Mouse (Mus musculus) left cerebral cortex, adult 18-20 months (tissue): ENCODE measurements around the gene Vnn3. TPM values are rescaled to one million over a fixed set of nuclear protein-coding genes. Genes with fewer than 3 reads are reported as not detected.
A peak's percentile ranks its signal among the peaks of the same experiment; 100 is the strongest.

ENCODE experiments used
- DNase-seq, 2 experiments: peaks; one replicate each; pipeline ENCODE4 v3.0.0; 2021 to 2022; ENCODE audit warnings: low spot score in 2 of 2, mixed read lengths in 1 of 2
- long read RNA-seq, 2 experiments: library from polyadenylated mRNA; stranded (forward); transcript quantifications; one replicate each; pipeline ENCODE4 v2.0.0; 2021
- total RNA-seq, 2 experiments: library from RNA; stranded (reverse); gene quantifications; 2 replicates each; pipeline ENCODE4 v1.2.3; 2021

The Vnn3 gene
- total RNA-seq = not detected
- long read RNA-seq, experiment 1 = 0 reads
- long read RNA-seq, experiment 2 = 0 reads

DNA sequence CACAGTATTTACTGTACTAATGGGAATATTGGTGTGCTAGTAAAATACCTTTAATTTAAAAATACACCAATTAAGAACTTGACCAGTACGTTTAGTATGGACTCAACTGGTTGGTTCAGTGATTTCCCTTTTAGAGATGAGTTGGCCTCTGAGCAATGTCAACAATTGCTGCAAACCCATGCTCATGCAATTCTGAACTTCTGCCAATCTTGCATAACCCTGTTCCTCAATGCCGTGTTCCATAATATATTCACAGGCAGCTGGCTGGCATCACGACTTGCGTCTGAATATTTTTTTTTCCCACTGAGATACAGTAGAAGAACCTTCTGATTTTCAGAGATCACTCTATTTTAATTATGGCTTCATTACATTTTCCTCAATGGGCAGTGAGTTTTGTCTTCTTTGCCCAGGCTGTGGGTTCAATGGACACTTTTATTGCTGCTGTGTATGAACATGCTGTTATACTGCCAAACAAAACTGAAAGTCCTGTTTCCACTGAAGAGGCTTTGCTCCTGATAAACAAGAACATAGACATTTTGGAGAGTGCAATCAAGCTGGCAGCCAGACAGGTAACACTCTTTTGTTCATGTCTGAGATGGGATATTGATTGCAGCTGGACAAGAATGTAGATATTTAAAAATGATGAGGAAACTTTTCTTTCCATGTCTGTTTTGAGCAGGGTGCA is at the start of gene Vnn3:
Gene Vnn3 (plus strand): TSS at position 235 of the 685 bp plus-strand sequence.
- no peak for DNase-seq

DNA sequence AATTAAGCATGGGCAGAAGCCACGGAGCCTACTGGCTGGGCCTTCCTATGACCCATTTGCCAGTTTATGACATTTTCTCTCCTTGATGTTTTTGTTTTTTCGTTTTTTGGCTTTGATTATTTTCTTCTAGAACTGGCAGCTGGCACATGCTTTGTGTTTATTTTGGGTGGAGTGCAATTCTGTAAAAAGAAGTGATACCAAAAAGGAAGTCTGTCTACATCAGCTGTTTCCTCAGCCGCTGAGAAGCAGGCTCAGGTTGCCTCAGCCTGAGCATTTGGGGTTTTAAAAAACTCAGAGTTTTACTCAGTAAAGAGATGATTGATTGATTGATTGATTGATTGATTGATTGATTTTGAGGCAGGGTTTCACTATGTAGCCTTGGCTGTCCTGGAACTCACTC is 48.4 kb upstream of the Vnn3 start:
- no peak for DNase-seq

DNA sequence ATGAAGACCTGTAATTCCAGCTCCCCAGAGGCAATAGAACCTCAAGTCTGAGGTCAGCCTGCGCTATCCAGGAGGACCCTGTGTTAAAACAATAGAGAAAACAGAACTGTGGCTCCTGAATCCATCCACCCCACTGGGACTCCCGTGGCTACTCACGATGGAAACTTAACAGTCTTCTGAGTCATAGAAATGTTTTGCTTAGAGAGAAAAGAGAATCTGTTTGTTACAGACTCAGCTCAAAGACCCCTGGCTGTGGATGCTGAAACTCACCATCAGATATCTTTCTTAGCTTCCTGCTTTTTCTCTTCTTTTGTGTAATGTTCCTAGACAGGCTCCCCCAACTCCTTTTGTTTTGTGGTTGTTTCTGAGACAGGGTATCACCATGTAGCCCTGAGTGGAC is 46.6 kb upstream of the Vnn3 start:
- no peak for DNase-seq

DNA sequence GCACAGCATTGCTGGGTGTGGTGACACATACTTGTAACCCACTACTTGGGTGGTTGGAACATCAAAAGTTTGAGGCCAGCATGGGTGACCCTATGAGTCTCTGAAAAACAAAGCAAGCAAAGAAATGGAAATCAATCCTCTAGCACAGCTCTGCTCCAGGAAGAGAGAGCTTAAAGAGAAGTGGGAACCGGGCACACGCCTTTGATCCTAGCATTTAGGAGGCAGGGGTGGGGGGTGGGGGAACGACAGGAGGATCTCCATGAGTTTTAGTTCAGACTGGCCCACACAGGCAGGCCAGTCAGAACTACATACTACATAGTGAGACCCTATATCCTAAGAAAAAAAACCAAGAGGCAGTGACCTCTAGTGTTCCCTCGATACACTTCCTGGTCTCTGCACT is 45.1 kb upstream of the Vnn3 start:
- no peak for DNase-seq

DNA sequence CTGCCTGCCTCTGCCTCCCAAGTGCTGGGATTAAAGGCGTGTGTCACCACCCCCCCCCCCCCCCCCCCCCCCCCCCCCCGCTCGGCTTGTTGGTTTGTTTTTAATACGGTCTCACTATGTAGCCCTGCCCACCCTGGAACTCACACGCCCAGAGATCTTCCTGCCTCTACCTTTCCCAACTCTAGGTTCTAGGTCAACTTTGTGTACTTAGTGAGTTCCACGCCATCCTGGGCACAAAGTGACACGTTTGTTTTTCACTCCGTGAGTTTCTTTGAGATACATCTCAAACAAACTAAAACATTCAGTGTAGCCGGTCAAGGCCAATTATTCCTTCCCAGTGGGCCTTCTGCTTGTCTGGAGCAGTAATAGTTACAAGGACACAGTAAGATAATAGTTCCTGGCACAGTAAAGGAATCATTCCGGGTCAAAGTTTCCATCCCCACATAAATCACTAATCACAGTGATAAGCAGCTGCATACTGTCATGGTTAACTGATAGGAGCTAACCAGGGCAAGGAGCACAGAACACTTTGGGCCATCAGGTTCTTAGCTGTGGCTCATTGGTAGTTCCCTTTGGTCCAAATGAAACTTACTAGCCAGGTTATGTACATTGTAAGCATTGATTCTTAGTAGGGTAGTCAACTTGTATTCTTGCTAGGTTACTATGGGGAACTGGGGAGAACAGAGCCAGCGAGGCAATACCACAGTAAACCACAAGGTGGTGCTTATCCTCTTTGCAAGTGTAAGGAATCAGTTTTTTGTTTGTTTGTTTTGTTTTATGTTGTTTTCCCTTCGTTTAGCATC is 39.4 kb upstream of the Vnn3 start:
- peak; percentile 63 to 79 for DNase-seq

DNA sequence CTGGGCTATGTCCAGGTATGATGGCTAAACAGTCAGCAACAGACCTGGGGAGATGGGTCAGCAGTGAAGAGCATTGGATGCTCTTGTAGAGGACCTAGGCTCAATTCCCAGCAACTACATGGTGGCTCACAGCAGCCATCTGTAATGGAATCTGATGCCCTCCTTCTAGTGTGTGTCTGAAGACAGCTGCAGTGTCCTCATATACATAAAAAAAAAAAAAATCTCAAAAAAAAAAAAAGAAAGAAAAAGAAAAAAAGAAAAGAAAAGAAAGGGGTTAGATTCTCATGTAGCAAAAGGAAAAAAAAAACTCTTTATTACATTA is 38.9 kb upstream of the Vnn3 start:
- DNase-seq = no peak

DNA sequence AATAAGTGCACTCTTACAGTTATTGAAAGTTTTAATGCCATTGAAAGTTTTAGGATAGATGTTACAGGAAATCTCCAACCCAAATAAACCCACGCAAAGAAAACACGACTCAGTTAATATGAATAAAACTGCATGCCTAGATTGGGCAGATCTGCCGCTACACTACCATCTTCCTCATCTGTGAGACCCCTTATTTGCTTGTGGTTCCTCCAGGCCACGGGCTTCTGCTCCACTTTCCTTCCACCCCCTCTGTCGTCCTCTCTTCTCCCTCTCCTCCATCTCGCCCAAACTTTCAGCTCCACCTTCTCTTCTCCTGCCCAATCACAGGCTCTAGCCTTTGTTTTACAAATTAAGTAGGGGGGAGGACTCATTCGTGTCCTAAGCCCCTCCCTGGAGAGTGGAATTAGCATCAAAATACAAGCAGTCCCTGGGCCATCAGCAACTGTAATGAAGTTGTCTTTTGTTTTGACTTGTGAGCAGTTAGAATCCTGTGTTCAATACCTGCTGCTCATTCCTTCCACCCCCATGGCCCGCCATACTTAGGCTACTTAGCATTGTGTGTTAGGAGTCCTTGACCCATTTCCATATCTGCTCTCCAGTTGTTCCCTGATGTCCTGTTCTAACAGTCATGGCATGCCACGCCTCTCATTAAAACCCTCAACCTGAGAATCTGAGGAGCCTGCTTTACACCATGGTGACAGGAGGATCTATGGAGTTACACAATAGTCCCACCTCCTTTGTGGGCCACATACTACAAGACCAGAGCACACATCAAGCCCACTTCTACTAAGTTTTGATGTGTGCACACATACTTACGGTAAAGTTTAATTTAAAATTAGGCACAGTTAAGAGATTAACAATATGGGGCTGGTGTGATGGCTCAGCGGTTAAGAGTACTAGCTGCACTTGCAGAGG is 38.2 kb upstream of the Vnn3 start:
- no peak for DNase-seq

DNA sequence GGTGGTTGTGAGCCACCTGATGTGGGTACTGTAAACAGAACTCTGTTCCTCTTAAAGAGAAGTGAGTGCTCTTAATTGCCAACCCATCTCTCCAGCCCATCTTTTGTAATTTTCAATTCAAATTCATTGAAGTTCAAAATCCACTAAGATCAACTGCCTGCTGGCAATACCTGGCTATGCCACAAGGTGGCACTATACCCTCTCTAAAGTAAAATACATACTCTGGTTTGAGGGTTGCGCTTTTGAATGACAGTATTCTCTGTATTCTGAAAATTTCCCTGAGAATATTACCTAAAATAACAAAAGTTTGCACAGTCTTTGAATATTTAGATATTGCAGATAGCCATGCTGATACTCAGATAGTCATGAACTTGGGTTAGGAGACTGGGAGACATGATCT is 36.1 kb upstream of the Vnn3 start:
- peak; percentile 68 to 84 for DNase-seq

DNA sequence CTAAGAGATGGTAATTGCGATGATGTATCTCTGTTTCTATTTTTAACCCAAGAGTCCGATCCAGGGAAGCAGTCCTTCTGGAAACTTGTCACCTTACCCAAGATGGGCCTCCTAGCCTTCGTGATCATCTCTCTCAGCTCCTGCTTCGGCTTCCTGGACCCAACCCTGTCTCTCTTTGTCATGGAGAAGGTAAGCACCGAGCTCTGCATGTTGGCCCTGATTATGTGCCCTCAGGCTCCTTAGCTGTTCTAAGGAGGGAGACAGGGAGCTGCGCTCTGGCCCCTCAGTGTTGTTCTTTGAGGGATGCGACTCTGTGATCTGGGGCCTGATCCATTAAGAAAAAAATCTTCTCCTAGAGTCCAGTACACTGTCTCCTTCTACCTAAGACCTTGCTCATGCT is 35.0 kb upstream of the Vnn3 start:
- no peak for DNase-seq

DNA sequence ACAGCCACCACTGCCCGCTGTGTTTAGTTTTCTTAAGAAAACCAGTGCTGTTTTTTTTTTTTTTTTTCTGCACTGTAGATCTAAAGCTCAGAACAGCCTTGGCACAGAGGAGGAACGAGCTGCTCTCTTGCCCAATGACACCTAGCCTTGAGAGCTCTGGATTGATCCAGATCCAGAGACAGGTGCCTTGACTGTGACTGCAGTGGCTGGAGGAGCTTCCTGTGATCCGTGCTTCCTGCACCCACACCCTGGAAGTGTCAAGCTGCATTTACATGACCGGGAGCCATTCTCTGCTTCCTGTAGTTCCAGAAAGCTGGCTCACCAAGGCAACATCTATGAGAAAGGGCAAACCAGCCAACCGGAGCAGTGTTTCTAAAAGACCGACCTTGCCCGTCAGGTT is 24.7 kb upstream of the Vnn3 start:
- DNase-seq = no peak

DNA sequence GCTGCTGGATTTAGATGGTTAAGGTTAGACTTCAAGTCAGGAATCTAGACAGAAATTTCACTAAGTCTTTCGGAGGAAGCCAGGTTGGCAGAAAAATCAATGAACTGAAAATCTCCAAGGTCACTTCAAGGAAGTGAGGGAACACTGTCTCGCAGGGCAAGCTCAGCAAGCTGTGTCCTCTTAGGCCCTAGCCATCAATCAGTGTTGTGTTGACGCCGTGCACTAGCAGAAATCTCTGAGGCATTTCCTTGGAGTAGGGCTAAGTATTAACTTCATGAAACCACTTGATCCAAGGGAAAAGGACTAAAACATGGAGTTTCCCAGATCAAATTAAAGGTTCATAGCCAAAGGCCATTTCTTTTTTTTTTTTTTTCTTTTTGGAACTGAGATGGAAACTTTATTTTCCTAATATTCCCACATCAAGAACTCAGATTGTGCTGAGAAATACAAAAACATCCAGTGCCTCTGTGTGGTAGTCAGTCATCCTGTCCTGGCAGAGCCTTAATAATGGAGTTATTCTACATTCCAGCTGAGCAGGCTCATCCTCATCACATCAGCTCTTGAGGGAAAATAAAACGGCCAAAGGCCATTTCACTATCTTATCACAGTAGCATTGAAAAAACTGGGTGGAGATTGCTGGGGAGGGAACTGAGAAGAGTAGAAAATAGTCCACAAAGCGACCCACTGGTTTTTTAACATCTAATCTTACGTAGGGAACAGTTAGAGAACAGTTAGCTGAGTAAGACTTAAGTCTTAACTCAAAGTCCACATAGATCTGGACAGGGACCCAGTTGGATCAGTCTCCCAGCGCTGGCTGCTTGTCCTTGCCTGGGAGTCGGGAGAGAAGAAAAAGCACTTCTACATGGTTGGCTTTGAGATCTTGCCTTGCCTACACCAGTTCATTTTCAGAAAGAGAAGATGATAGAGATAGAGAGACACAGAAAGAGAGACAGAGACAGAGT is 15.0 kb upstream of the Vnn3 start:
- DNase-seq = no peak

DNA sequence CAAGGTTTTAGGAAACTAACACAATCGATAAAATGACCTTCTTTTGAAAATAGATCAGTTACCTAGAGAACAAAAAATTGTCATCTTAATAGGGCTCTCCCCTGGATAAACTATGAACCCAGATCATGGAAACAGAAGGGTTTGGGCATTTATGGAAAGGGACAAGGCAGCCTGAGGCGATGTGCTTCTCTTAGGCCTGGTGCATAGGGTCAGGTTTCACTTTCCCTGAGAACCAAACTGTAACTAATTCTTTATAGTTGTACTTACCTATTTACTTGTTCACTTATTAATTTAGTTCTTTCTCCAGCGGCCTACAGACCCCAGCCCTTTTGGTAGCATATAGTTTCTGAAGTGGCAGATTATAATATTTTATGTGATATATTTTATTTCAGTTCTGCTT is 14.1 kb upstream of the Vnn3 start:
- no peak for DNase-seq

DNA sequence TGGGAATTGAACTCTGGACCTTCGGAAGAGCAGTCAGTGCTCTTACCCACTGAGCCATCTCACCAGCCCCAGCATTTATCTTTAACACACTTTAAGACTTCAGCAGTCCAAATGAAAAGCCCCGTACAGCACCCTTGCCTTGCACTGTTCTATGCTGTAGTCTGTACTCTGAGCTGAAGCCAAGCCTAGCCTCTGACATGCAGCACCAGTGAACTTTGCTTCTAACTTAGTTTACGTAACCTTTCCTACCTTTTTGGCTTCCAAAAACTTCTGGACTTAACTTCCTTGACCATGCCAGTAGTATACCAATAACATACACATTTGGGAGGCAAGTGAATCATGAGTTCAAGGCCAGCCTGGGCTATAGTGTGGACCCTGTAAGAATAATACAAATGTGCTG is 12.4 kb upstream of the Vnn3 start:
- no peak for DNase-seq

DNA sequence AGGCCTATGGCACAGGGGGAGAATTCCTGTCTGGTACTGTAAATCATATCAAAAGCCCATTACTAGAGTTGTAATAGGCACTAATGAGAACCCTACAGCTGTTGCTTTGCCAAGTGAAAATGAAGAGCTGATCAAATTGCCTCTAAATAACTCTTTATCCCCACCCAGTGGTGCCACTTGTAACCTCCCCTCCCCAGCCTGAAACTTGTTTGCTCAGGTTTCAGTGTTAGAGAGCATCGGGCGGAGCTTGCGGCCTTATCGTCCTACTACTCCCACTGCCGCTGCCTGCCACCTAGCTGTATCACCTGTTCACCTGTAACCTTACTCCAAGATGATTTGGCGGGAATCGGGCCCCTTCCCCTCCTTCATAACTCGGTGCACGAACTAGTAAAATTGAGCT is 11.9 kb upstream of the Vnn3 start:
- DNase-seq = no peak

DNA sequence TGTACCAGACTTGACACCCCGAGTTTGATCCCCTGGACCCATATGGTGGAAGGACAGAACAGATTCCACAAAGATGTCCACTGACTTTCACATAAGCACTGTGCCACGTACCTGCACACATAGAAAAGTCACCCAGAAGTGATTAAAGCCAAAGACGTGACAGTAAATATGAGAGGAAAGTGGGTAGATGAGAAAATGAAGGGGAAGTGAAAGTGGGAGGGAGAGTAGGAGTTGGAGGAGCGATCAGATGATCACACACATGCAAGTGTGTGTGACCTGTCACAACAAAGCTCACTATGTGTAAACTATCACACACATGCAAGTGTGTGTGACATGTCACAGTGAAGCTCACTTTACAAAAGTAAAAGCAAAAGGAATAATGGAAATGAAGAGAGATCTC is 10.8 kb upstream of the Vnn3 start:
- no peak for DNase-seq

DNA sequence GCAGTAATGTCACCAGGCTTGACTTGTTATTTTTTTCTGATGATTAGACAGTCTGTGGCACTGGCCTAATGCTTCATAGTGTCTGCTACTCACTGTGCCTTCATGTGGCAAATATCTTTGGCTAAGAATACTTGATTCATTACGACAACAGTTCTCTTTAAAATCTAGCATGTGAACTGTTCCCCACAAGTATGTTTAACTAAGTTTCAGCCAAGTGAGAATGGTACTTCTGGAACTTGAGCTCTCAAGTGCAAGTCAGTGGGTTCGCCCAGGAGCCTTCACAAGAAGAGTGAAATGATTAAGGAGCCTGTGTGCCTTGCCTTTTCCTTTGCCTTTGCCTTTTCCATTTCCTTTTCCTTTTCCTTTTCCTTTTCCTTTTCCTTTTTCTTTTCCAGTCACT is 834 bp downstream of the Vnn3 start:
- DNase-seq = no peak

DNA sequence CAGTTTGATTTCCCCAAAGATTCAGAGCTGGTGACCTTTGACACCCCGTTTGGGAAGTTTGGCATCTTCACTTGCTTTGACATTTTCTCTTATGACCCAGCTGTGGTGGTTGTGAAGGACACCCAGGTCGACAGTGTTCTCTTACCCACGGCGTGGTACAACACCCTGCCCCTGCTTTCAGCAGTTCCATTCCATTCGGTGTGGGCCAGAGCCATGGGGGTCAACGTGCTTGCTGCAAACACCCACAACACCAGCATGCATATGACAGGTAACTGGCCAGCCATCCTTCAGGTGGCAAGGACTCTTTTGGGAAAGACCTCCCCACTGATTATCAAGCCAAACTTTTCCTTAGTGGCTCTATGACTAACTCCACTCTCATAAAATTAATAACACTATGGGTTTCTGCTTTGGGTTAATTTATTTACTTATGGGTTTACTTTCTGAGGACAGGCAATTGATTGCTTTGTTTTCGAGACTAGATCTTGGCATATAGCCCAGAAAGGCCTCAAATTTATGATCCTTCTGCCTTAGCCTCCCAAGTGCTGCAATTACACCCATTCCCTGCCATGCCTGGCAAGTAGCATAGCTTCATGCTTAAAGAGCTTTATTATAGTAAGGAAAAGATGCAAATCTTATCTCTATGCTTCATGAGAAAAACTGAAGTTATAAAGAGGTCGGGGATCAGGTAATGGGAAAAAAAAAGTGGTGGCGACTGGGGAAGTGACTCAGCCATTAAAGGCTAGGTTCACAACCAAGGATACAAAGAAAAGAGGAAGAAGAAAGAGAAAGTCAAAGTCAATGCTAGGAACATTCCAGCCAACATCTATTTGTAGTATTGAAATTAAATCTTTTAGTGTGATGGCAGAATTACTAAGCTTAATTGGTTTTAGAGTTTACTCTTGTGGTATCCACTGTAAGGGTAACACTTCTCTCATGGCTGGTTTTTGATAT is 13.4 kb downstream of the Vnn3 start:
- DNase-seq = no peak

DNA sequence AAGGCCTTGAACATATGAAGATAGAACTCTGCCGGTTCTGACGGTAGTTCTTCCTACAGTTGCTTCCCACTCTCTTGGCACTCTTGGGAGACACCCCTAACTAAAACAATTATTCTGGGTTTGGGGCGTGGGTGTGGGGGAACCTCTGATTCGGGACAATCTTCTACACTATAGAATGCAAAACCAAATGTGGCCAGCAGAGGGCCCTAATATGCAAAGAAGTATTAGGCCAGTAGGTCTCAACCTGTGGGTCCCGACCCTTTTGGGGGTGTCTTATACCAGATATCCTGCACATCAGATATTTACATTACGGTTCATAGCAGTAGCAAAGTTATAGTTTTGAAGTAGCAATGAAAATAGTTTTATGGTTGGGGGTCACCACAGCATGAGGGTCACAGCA is 29.4 kb downstream of the Vnn3 start:
- DNase-seq = peak in 1 of 2 experiments; percentile 6

DNA sequence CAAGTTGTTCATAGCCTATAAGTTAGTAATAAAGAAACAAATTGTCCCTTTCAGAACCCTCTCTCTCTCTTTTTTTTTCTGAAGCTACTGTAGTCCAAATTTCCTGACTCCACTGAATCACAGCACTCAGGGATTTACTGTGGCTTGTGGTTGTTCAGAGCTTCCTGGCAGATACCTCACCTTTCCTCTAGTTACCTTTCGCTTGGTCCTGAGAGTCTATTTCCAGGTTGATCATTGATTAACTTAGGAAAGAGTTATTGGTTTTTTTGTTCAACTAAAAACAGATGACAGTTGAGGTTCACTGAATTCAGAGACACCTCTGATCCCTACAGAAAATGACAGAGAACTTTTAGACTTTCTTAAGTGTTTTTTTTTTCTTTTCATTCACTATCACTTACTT is 33.6 kb downstream of the Vnn3 start:
- DNase-seq = no peak

DNA sequence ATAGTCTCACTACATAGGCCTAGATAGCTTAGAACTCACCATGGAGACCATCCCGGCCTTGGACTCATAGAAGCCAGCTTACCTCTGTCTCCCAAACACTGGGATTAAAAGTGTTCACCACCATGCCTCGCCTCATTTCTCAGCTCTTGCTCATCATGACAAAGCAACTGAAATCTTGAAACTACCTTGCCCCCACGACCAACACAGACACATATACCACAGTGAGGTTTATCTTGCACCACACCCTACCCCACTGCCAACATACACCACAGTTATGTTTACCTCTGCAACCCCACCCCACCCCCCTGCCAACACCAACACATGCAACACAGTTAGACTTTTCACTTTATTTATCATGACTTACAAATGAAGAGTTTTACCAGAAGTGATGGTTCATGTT is 34.8 kb downstream of the Vnn3 start:
- DNase-seq = no peak
